Mouse (Mus musculus) testis, adult 2 months (tissue): ENCODE data around the gene Bmp5. TPM values are rescaled to one million over a fixed set of nuclear protein-coding genes. Genes with fewer than 3 reads are reported as not detected.

Experiments
- H3K27ac ChIP-seq: fragments of 200-500 bp; 2 replicates; pipeline ENCODE4 v1.5.1; 2012; ENCODE audit warnings: low read depth, low read length; ENCODE audit not compliant: control insufficient read depth, insufficient read depth
- H3K27me3 ChIP-seq: fragments of 200-500 bp; 2 replicates; pipeline ENCODE4 v1.6.1; 2012; ENCODE audit warnings: mild to moderate bottlenecking, low read length, moderate library complexity; ENCODE audit not compliant: control insufficient read depth, insufficient read depth
- H3K36me3 ChIP-seq: fragments of 200-500 bp; 2 replicates; pipeline ENCODE4 v1.6.1; 2012; ENCODE audit warnings: mild to moderate bottlenecking, low read length; ENCODE audit not compliant: control insufficient read depth, insufficient read depth
- H3K4me1 ChIP-seq: fragments of 200-500 bp; 2 replicates; pipeline ENCODE4 v1.6.1; 2012; ENCODE audit warnings: low read length; ENCODE audit not compliant: control insufficient read depth, insufficient read depth
- H3K4me3 ChIP-seq: fragments of 200-500 bp; 2 replicates; pipeline ENCODE4 v1.5.1; 2012; ENCODE audit warnings: low read depth, mild to moderate bottlenecking, low read length, moderate library complexity, mixed read lengths; ENCODE audit not compliant: control insufficient read depth
- CTCF ChIP-seq: fragments of 200-500 bp; IDR thresholded peaks from 2 replicates; pipeline ENCODE4 v1.5.1; 2012; ENCODE audit warnings: low read depth, mild to moderate bottlenecking, inconsistent platforms, low read length, moderate library complexity; ENCODE audit not compliant: control insufficient read depth, insufficient read depth, insufficient replicate concordance
- POLR2A ChIP-seq: fragments of 200-500 bp; IDR thresholded peaks from 2 replicates; pipeline ENCODE4 v1.6.1; 2012; ENCODE audit warnings: low read depth, mild to moderate bottlenecking, inconsistent platforms, low read length, moderate library complexity; ENCODE audit not compliant: control insufficient read depth
- polyA plus RNA-seq: library from polyadenylated mRNA; depleted of rRNA; stranded (reverse); fragments of >200 nt; gene quantifications from 2 replicates; pipeline ENCODE4 v1.2.3, GENCODE M21; 2012; rRNA removed

Bmp5 gene
- polyA plus RNA-seq, 1 experiment, result 0.27 TPM

DNA sequence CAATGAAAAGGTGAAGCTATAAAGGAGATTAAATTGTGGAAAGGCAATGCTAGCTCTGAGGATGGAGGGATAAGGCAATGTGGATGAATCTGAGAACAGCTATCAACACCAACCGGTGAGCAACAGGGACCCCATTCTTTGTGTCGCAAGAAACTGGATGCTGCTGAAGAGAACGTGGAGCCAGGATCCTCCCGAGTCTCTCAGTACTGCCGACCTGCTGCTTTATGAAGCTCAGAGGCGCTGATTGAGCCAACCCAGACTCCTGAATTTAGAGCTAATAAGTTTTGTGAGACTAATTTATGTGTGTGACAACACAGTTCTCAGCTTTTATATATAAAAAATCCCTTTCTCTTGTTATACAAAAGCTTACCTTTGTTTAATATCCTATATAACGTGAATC lies 136.4 kb downstream of the Bmp5 start:
- H3K27me3 ChIP-seq, result no peaks in the 10 kb centered on the region

DNA sequence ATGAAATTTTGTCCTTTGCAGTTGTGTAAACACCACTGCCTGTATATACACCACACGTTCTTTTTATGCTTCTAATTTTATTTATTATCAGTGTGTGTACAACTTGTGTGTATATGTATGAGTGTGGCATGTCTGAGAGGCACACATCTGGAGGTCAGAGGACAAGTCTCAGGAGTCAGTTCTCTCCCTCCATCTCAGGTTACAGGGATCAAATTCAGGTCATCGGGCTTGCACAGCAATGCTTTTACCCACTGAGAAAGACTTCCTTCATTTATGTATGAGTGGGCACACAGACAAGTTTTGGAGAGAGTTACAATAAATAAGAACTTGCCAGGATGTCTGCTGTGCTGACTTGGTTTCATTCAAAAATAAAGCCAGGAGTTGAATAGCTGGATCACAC lies 140.9 kb downstream of the Bmp5 start:
- no peaks in the 10 kb centered on the region for H3K4me1 ChIP-seq
- no peak overlapping the region for H3K4me3 ChIP-seq
- H3K36me3 ChIP-seq, result no peaks in the 10 kb centered on the region
- no peaks in the 10 kb centered on the region for H3K27me3 ChIP-seq
- no peak for TF ChIP-seq POLR2A
- TF ChIP-seq CTCF, result no peak
- no peak overlapping the region for H3K27ac ChIP-seq

More for the DNA sequence above, 136.4 kb downstream of the Bmp5 start:
- H3K4me3 ChIP-seq, result no peak overlapping the region
- no peaks in the 10 kb centered on the region for H3K36me3 ChIP-seq
- TF ChIP-seq POLR2A (no peak), CTCF (no peak)
- H3K27ac ChIP-seq, result no peak overlapping the region
- H3K4me1 ChIP-seq, result no peaks in the 10 kb centered on the region

DNA sequence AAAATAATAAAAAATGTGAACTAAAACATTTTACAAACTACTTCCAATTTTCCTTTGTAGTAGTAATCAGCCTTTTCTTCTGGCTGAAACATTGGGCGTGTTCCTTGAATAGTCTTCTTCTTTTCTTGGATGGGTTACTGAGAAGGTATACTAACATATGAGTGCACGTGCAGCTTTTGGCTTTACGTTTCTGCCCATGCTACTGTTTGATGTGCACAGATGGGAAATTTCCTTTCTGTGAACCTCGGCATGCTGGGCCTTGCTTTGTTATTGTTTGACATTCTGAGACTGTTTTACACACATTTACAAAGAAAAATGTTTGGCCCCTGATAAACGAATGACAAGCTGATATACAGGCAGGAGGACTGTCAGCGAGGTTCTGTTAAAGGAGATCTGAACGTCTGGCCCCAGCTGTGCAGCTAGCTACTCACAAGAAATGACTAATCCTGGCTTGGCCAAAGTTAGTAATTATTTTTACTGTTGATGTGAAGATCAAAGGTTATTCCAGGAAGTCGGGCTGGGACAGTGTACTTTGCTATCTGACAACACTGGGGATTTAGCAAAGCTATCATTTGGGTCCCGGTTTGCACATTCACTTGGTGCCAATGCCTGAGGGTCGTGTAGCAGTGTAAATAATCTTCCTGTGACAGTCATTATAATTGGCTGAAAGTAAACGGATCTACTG lies 152.2 kb downstream of the Bmp5 start:
- no peak overlapping the region for H3K4me3 ChIP-seq
- H3K27ac ChIP-seq, result no peak overlapping the region
- no peaks in the 10 kb centered on the region for H3K27me3 ChIP-seq
- H3K4me1 ChIP-seq, result no peaks in the 10 kb centered on the region
- no peaks in the 10 kb centered on the region for H3K36me3 ChIP-seq
- TF ChIP-seq POLR2A (no peak), CTCF (no peak)

DNA sequence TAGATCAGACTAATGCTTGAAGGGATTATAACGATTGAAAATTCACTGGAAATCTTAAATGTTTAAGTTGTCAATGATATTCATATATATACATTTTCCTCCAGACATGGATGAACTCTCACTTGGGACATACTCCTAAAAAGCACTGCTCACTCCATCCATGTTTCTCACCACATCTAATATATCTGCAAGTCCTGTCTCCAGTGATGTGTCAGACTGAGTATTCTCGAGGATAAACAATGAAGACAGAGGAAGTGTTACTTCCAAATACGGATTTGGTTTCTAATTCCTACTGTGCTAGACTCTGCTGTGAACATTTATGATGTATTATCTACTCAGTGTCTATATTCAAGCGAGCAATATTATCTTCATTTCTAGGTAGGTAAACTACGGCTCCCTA lies 152.9 kb downstream of the Bmp5 start:
- no peaks in the 10 kb centered on the region for H3K4me1 ChIP-seq
- no peaks in the 10 kb centered on the region for H3K27me3 ChIP-seq
- TF ChIP-seq POLR2A (no peak), CTCF (no peak)
- H3K27ac ChIP-seq, result no peak overlapping the region
- H3K4me3 ChIP-seq, result no peak overlapping the region
- H3K36me3 ChIP-seq, result no peaks in the 10 kb centered on the region

DNA sequence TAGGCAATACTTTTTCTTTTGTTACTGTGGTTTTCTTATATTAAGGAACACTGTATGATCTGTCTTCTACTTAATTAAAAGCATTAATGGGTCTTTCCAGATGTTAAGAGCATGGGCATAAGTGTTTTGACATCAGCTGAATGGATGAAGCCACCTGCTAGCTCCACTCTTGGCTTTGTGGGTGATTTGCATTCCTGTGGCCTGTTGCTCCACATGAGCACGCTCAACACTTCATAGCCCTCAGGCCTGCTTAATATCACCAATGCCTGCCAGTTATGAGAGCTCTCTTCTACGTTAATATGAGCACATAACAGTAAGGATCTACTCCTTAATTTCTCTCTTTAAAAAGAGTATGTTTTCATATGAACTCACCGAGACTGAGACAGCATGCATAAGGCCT lies 169.5 kb downstream of the Bmp5 start:
- H3K27me3 ChIP-seq, result no peaks in the 10 kb centered on the region

More for the DNA sequence above, 169.5 kb downstream of the Bmp5 start:
- Histone ChIP-seq H3K4me3 (no peak overlapping the region), H3K36me3 (no peaks in the 10 kb centered on the region), H3K4me1 (no peaks in the 10 kb centered on the region), H3K27ac (no peak overlapping the region)
- TF ChIP-seq CTCF (no peak), POLR2A (no peak)

Other genes with a start within 250 kb of the Bmp5 start
- 6.3 and 7.9 TPM in 2 replicates for gene Tmod3, start 215.7 kb upstream of the Bmp5 start, polyA plus RNA-seq
- 43.4 and 49.6 TPM in 2 replicates for gene Tmod2, start 164.0 kb upstream of the Bmp5 start, polyA plus RNA-seq
- 3.3 and 3.5 TPM in 2 replicates for gene Lysmd2, start 149.6 kb upstream of the Bmp5 start, polyA plus RNA-seq
- 0.28 and 0.52 TPM in 2 replicates for gene Scg3, start 91.3 kb upstream of the Bmp5 start, polyA plus RNA-seq
- gene Hmgcll1, start 239.5 kb downstream of the Bmp5 start, polyA plus RNA-seq, result 0.34 and 0.67 TPM in 2 replicates